Mouse (Mus musculus): ENCODE measurements at regions not wholly inside any gene's neighbourhood (a gene's known extent, or its start where the extent isn't known, plus 50 kb on each side); places are given as distances from the start of the nearest gene placed in this dataset.
A peak's percentile ranks its signal among the peaks of the same experiment; 100 is the strongest.

GRCm38 (mm10) chr16:76830371-76830770, 183.1 kb upstream of the Usp25 start:
- Histone ChIP-seq H3K4me3 (ENCODE audit: low read depth, low read length) (no peak overlapping the region), H3K4me1 (ENCODE audit: control insufficient read depth, insufficient read depth, insufficient read length, low read length) (no peaks in the 10 kb centered on the region), H3K27me3 (ENCODE audit: control insufficient read depth, insufficient read depth, low read length) (no peaks in the 10 kb centered on the region), H3K27ac (ENCODE audit: insufficient read depth, low read depth, low read length) (no peak overlapping the region), H3K36me3 (ENCODE audit: control insufficient read depth, insufficient read depth, low read length) (no peaks in the 10 kb centered on the region)
- TF ChIP-seq POLR2A (IDR thresholded peaks at IDR 0.05; ENCODE audit: low read depth, low read length) = no peak
- TF ChIP-seq CTCF (IDR thresholded peaks at IDR 0.05; ENCODE audit: extremely low read depth, insufficient read length, insufficient replicate concordance, low read depth, low read length) = no peak
- WGBS = 39% methylated on average over 3 of the region's 3 CpGs

- H3K4me3 ChIP-seq (ENCODE audit: low read depth, low read length) = no peak overlapping the region
- H3K4me1 ChIP-seq (ENCODE audit: control insufficient read depth, insufficient read depth, insufficient read length, low read length) = no peaks in the 10 kb centered on the region
- H3K27ac ChIP-seq (ENCODE audit: insufficient read depth, low read depth, low read length) = no peak overlapping the region
- no peaks in the 10 kb centered on the region for H3K36me3 ChIP-seq (ENCODE audit: control insufficient read depth, insufficient read depth, low read length)
- H3K27me3 ChIP-seq (ENCODE audit: control insufficient read depth, insufficient read depth, low read length) = no peaks in the 10 kb centered on the region
- TF ChIP-seq CTCF (IDR thresholded peaks at IDR 0.05; ENCODE audit: extremely low read depth, insufficient read length, insufficient replicate concordance, low read depth, low read length) (no peak), POLR2A (IDR thresholded peaks at IDR 0.05; ENCODE audit: low read depth, low read length) (no peak)
- 73% methylated on average over 7 of the region's 7 CpGs for WGBS
Observed at GRCm38 (mm10) chr16:76827674-76828441, 185.6 kb upstream of the Usp25 start.

GRCm38 (mm10) chr16:76821261-76821660, 192.2 kb upstream of the Usp25 start:
- H3K36me3 ChIP-seq (ENCODE audit: control insufficient read depth, insufficient read depth, low read length) = no peaks in the 10 kb centered on the region
- TF ChIP-seq POLR2A (IDR thresholded peaks at IDR 0.05; ENCODE audit: low read depth, low read length) (no peak), CTCF (IDR thresholded peaks at IDR 0.05; ENCODE audit: extremely low read depth, insufficient read length, insufficient replicate concordance, low read depth, low read length) (no peak)
- H3K27me3 ChIP-seq (ENCODE audit: control insufficient read depth, insufficient read depth, low read length) = no peaks in the 10 kb centered on the region
- no peak overlapping the region for H3K4me3 ChIP-seq (ENCODE audit: low read depth, low read length)
- H3K4me1 ChIP-seq (ENCODE audit: control insufficient read depth, insufficient read depth, insufficient read length, low read length) = no peaks in the 10 kb centered on the region
- H3K27ac ChIP-seq (ENCODE audit: insufficient read depth, low read depth, low read length) = no peak overlapping the region
- WGBS = 92% methylated on average over 10 of the region's 10 CpGs

GRCm38 (mm10) chr16:76816056-76816885, 197.2 kb upstream of the Usp25 start:
- H3K36me3 ChIP-seq (ENCODE audit: control insufficient read depth, insufficient read depth, low read length) = no peaks in the 10 kb centered on the region
- 71% methylated on average over 17 of the region's 17 CpGs for WGBS
- H3K4me3 ChIP-seq (ENCODE audit: low read depth, low read length) = no peak overlapping the region
- no peaks in the 10 kb centered on the region for H3K27me3 ChIP-seq (ENCODE audit: control insufficient read depth, insufficient read depth, low read length)
- no peak for TF ChIP-seq CTCF (IDR thresholded peaks at IDR 0.05; ENCODE audit: extremely low read depth, insufficient read length, insufficient replicate concordance, low read depth, low read length)
- no peak for TF ChIP-seq POLR2A (IDR thresholded peaks at IDR 0.05; ENCODE audit: low read depth, low read length)
- no peak overlapping the region for H3K27ac ChIP-seq (ENCODE audit: insufficient read depth, low read depth, low read length)
- H3K4me1 ChIP-seq (ENCODE audit: control insufficient read depth, insufficient read depth, insufficient read length, low read length) = no peaks in the 10 kb centered on the region

- 33% methylated on average over 3 of the region's 3 CpGs for WGBS
- Histone ChIP-seq H3K4me1 (ENCODE audit: control insufficient read depth, insufficient read depth, insufficient read length, low read length) (no peaks in the 10 kb centered on the region), H3K27ac (ENCODE audit: insufficient read depth, low read depth, low read length) (no peak overlapping the region), H3K4me3 (ENCODE audit: low read depth, low read length) (no peak overlapping the region), H3K36me3 (ENCODE audit: control insufficient read depth, insufficient read depth, low read length) (no peaks in the 10 kb centered on the region), H3K27me3 (ENCODE audit: control insufficient read depth, insufficient read depth, low read length) (no peaks in the 10 kb centered on the region)
- TF ChIP-seq POLR2A (IDR thresholded peaks at IDR 0.05; ENCODE audit: low read depth, low read length) (no peak), CTCF (IDR thresholded peaks at IDR 0.05; ENCODE audit: extremely low read depth, insufficient read length, insufficient replicate concordance, low read depth, low read length) (peak; percentile 49; the same call in 1 of the 2 replicates)
Observed at GRCm38 (mm10) chr16:76803725-76804124, 209.8 kb upstream of the Usp25 start.

GRCm38 (mm10) chr16:76786405-76787155, 226.9 kb upstream of the Usp25 start:
- Histone ChIP-seq H3K4me1 (ENCODE audit: control insufficient read depth, insufficient read depth, insufficient read length, low read length) (no peaks in the 10 kb centered on the region), H3K27ac (ENCODE audit: insufficient read depth, low read depth, low read length) (no peak overlapping the region), H3K4me3 (ENCODE audit: low read depth, low read length) (no peak overlapping the region), H3K27me3 (ENCODE audit: control insufficient read depth, insufficient read depth, low read length) (no peaks in the 10 kb centered on the region), H3K36me3 (ENCODE audit: control insufficient read depth, insufficient read depth, low read length) (no peaks in the 10 kb centered on the region)
- TF ChIP-seq CTCF (IDR thresholded peaks at IDR 0.05; ENCODE audit: extremely low read depth, insufficient read length, insufficient replicate concordance, low read depth, low read length) (peak; percentile 98; the same call in 1 of the 2 replicates), POLR2A (IDR thresholded peaks at IDR 0.05; ENCODE audit: low read depth, low read length) (no peak)
- 68% methylated on average over 6 of the region's 6 CpGs for WGBS
